Mouse (Mus musculus): Measurements from ENCODE around the gene Mapk6.

GRCm38 (mm10) chr9:75347458-75347857, 62.3 kb downstream of the Mapk6 start, which contains the start of gene Bcl2l10:
- TF ChIP-seq EP300 (IDR thresholded peaks at IDR 0.05) (no peak), CTCF (IDR thresholded peaks at IDR 0.05) (no peak)
